Mouse (Mus musculus) liver, embryonic 14.5 days (tissue): ENCODE results near the gene Fam173a. TPM values are rescaled to one million over a fixed set of nuclear protein-coding genes. Genes with fewer than 3 reads are reported as not detected.

Experiments
- ATAC-seq: fragments of 200-750 bp; cut with Nextera tagmentation; 2 replicates; pipeline ENCODE4 v1.8.0; 2017; ENCODE audit warnings: moderate number of reproducible peaks, mild to moderate bottlenecking, moderate library complexity; ENCODE audit not compliant: insufficient read depth
- DNase-seq, 3 experiments: peaks; one replicate each; pipeline ENCODE4 v3.0.0-alpha.2; 2012 to 2013; ENCODE audit warnings: low read depth in 3 of 3, low spot score in 3 of 3
- H3K27ac ChIP-seq: fragments of 300-500 bp; sonication (generic); 2 replicates; pipeline ENCODE4 v1.5.1; 2014; ENCODE audit warnings: moderate library complexity, mild to moderate bottlenecking, control low read depth, inconsistent platforms
- H3K27me3 ChIP-seq: fragments of 300-500 bp; sonication (generic); 2 replicates; pipeline ENCODE4 v1.6.1; 2014; ENCODE audit warnings: mild to moderate bottlenecking, low read length, moderate library complexity; ENCODE audit not compliant: control insufficient read depth, insufficient read depth
- H3K36me3 ChIP-seq: fragments of 300-500 bp; sonication (generic); replicated peaks from 2 replicates; pipeline ENCODE4 v1.6.1; 2014; ENCODE audit warnings: low read depth; ENCODE audit not compliant: control insufficient read depth, insufficient read depth
- H3K4me1 ChIP-seq, 2 experiments: fragments of 200-500 bp in 1 of 2; fragments of 300-500 bp in 1 of 2; sonication (generic) in 1 of 2; replicated peaks; 2 replicates each; pipeline ENCODE4 v1.6.1; 2012 to 2014; ENCODE audit warnings: antibody characterized with exemption in 1 of 2, inconsistent platforms in 1 of 2, low read length in 1 of 2; ENCODE audit not compliant: control insufficient read depth in 2 of 2, insufficient read depth in 2 of 2
- H3K4me2 ChIP-seq: fragments of 300-500 bp; sonication (generic); 2 replicates; pipeline ENCODE4 v1.6.1; 2014; ENCODE audit warnings: low read depth, mild to moderate bottlenecking, control low read depth, moderate library complexity
- H3K4me3 ChIP-seq, 2 experiments: fragments of 200-500 bp in 1 of 2; fragments of 300-500 bp in 1 of 2; sonication (generic) in 1 of 2; 2 replicates each; pipeline ENCODE4 v1.5.1; 2012 to 2014; ENCODE audit warnings: low read depth in 2 of 2, low read length in 2 of 2, mild to moderate bottlenecking in 2 of 2, control low read depth in 1 of 2, inconsistent platforms in 1 of 2, moderate library complexity in 1 of 2; ENCODE audit not compliant: insufficient read depth in 1 of 2
- H3K9ac ChIP-seq: fragments of 300-500 bp; sonication (generic); replicated peaks from 2 replicates; pipeline ENCODE4 v1.6.1; 2014; ENCODE audit warnings: mild to moderate bottlenecking, control low read depth, moderate library complexity
- H3K9me3 ChIP-seq: fragments of 300-500 bp; sonication (generic); 2 replicates; pipeline ENCODE4 v1.6.1; 2016; ENCODE audit warnings: low read length, mixed read lengths; ENCODE audit not compliant: control insufficient read depth
- CTCF ChIP-seq: IDR thresholded peaks from 2 replicates; pipeline ENCODE4 v1.5.1; 2016; ENCODE audit warnings: antibody characterized with exemption, low read depth, control low read depth
- EP300 ChIP-seq: IDR thresholded peaks from 2 replicates; pipeline ENCODE4 v1.6.1; 2016; ENCODE audit warnings: antibody characterized with exemption, low read depth
- WGBS: fragments of 180-500 bp; shearing (Covaris S2); extraction: QIAGEN DNeasy Blood & Tissue Kit; methylation state at CpG from one replicate; pipeline ENCODE4 v1.1.7; 2014; ENCODE audit not compliant: insufficient replicate concordance; 5-methylcytosine and 5-hydroxymethylcytosine counted together
- polyA plus RNA-seq, 2 experiments: library from polyadenylated mRNA; depleted of rRNA in 1 of 2; stranded (reverse) in 1 of 2; unstranded in 1 of 2; fragments of >200 nt; fragmentation: Nextera tagmentation in 1 of 2; extraction: Ambion mirVana in 1 of 2; gene quantifications; 2 replicates each; pipeline versions ENCODE4 v1.2.1 to v1.2.3; 2012 to 2014

Fam173a gene
- polyA plus RNA-seq, 2 experiments = 46.6 to 57.2 TPM

DNA sequence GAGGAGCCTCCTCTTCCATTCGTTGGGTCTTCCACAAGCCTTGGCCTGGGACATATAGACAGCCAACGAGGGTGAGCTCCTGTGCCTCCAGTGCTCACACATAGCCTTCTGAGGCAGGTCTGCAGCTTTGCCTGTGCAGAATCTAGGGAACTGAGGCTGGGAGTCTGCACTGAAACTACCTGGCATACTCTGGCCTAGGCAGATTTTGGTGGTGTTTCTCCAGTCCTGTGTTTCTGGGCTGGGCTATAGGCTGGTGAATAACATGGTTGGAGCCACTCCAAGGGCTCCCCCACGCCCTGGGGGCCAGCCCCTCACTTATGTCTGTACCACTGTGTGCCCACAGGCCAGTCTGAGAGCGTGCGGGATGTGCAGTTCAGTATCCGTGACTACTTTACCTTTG is 32.6 kb upstream of the Fam173a start:
- TF ChIP-seq EP300 = no peak
- TF ChIP-seq CTCF = no peak
- Histone ChIP-seq H3K9ac (no peak overlapping the region), H3K4me3 (no peak overlapping the region), H3K27ac (no peak overlapping the region), H3K27me3 (peaks cover 6% of the 10 kb centered on the region), H3K4me1 (peaks cover 11 to 17% of the 10 kb centered on the region in 2 experiments; a peak in 3 of 4 replicates), H3K36me3 (peaks cover 3% of the 10 kb centered on the region), H3K9me3 (no peaks in the 10 kb centered on the region), H3K4me2 (peak overlapping the region; percentile 87; the same call in 1 of the 2 replicates)
- ATAC-seq (no peak), DNase-seq (no peak)
- WGBS = 78% methylated on average over 6 of the region's 6 CpGs

DNA sequence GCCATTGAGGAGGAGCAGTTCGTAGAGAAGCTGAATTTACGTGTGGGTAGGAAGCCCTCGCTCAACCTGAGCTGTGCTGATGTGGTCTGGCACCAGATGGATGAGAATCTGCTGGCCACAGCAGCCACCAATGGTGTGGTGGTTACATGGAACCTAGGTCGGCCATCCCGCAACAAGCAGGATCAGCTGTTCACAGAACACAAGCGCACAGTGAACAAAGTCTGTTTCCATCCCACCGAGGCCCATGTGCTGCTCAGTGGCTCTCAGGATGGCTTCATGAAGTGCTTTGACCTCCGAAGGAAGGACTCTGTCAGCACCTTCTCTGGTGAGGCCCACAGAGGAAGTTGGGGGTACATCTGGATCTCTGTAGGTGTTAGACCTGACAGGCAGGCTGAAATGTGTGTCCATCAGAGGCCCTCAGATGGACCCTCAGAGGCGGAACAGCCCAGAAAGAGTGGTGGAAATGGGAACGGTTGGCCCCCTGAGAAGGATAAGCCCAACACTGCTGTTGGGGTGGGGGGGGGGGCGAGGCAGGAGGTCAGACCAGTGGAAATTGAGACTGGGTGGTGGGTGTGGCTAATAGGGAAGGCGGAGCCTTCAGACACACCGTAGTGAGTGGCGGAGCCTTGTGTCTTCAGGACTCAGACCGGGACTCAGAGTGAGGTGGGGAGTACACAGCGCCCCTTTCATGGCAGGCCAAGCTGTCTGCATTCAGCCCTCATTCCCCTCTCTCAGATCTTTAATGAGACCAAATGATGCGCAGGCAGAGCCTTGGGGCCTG is 31.9 kb upstream of the Fam173a start:
- H3K4me1 ChIP-seq = peaks cover 11 to 15% of the 10 kb centered on the region in 2 experiments; a peak in 3 of 4 replicates
- 53% methylated on average over 17 of the region's 17 CpGs for WGBS
- H3K9me3 ChIP-seq = no peaks in the 10 kb centered on the region
- H3K27ac ChIP-seq = no peak overlapping the region
- H3K9ac ChIP-seq = peak overlapping the region; percentile 82
- peaks cover 3% of the 10 kb centered on the region for H3K36me3 ChIP-seq
- peak overlapping the region; percentile 87 for H3K4me2 ChIP-seq
- TF ChIP-seq EP300 = no peak
- no peak for TF ChIP-seq CTCF
- no peak for ATAC-seq
- H3K4me3 ChIP-seq = peak overlapping the region; percentile 77 to 99
- peaks cover 14% of the 10 kb centered on the region for H3K27me3 ChIP-seq
- no peak for DNase-seq

DNA sequence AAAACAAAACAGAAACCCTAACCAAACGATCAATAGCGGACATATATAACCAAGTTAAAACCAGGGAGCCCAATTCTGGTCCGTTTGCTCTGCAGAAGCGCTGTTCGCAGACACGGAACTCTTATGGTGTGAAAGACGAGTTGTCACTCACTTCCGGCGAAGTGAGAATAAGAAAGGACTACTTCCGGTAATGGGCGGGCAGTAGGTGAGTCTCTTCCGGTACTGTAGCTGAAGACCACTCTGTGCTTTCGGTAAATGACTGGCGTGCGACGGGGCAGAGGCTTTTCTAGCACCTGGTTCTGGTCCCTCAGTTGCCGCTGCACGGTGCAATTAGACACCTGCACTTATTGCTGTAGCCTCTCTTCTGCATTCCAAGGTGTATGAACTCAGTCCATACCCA is 30.8 kb upstream of the Fam173a start, which contains the start of gene Wdr24:
Wdr24 (plus strand) TSS at position 176 of the 400 bp plus-strand sequence.
- no peak for TF ChIP-seq EP300
- TF ChIP-seq CTCF = no peak
- Histone ChIP-seq H3K9ac (peak within 1 kb of the TSS; percentile 82), H3K4me1 (peaks cover 11 to 13% of the 10 kb centered on the region in 2 experiments; a peak in 3 of 4 replicates), H3K4me3 (peak within 1 kb of the TSS; percentile 77 to 99), H3K27ac (peak within 1 kb of the TSS; percentile 59), H3K36me3 (peaks cover 3% of the 10 kb centered on the region), H3K27me3 (peaks cover 25% of the 10 kb centered on the region), H3K4me2 (peak within 1 kb of the TSS; percentile 87), H3K9me3 (no peaks in the 10 kb centered on the region)
- WGBS = 0% methylated on average over 18 of the region's 18 CpGs
- peak; percentile 67 for ATAC-seq
- DNase-seq = peak; percentile 81 to 82 (median 81)

DNA sequence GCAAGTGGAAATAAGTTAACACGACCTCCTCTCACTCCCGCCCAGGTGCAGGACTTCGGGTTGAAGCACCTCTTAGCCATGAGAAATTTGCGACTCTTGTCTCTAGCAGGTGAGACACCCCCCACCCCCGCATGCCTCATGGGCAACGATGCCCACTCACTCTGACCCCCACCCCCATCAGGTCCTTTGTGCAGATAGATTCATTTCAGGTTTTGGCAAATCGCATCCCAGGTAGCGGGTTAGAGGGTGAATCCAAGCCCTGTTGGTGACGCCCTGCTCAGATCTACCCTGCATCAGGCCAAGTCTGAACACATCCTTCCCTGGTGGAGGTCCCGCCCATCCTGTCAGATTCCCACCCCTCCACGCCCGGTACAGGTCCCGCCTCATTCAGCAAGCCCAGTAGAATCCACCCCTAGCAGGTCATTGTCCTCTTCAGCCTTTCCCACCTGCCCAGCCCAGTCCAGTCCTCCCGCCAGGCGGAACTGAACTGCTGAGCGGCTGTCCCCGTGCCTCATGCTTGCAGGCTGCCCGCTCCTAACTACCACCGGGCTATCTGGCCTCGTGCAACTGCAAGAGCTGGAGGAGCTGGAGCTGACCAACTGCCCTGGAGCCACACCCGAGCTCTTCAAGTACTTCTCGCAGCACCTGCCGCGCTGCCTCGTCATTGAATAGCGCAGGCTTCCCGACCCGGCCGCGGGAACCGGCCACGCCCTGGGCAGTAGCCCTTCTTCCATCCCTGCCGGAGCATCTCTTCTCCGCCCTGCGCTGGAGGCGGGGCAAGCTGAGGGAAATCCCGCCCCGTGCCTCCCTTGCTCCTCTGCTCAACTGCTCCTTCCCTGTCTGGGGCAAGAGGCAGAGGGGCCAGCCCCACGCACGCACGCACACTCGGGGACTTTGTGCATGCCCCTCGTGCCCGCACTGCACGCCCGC is 26.4 kb upstream of the Fam173a start:
- Histone ChIP-seq H3K27ac (no peak overlapping the region), H3K9me3 (no peaks in the 10 kb centered on the region), H3K27me3 (peaks cover 30% of the 10 kb centered on the region), H3K36me3 (no peaks in the 10 kb centered on the region), H3K9ac (no peak overlapping the region), H3K4me3 (0 out of 4 replicates have a peak overlapping the region, but pooled peaks of 1 of the 2 experiments have one; percentile 16), H3K4me1 (peaks cover 1 to 5% of the 10 kb centered on the region in 2 experiments; a peak in 3 of 4 replicates), H3K4me2 (peak overlapping the region; percentile 20; the same call in 1 of the 2 replicates)
- 6% methylated on average over 46 of the region's 46 CpGs for WGBS
- ATAC-seq (peak; percentile 44; the same call in 1 of the 2 replicates), DNase-seq (no peak)
- no peak for TF ChIP-seq CTCF
- no peak for TF ChIP-seq EP300
